Mouse (Mus musculus): ENCODE results near the gene Plpp4. TPM values are rescaled to one million over a fixed set of nuclear protein-coding genes. Genes with fewer than 3 reads are reported as not detected.
A peak's percentile ranks its signal among the peaks of the same experiment; 100 is the strongest.

Plpp4 gene
- polyA plus RNA-seq, 1 experiment from 2014 or later: 7.5 TPM

GRCm38 (mm10) chr7:129258331-129258730 lies 1.5 kb downstream of the Plpp4 start:
- Histone ChIP-seq H3K4me2 (peak overlapping the region; percentile 87), H3K4me1 (replicated peaks) (peaks cover 21% of the 10 kb centered on the region), H3K9ac (no peak overlapping the region), H3K9me3 (no peaks in the 10 kb centered on the region), H3K27me3 (peaks cover 42% of the 10 kb centered on the region), H3K36me3 (no peaks in the 10 kb centered on the region), H3K27ac (no peak overlapping the region), H3K4me3 (0 out of 2 replicates have a peak overlapping the region, but pooled peaks have one; percentile 50)
- 71% methylated on average over 7 of the region's 7 CpGs for WGBS
- no peak for ATAC-seq (ENCODE audit: low FRiP score)

DNA sequence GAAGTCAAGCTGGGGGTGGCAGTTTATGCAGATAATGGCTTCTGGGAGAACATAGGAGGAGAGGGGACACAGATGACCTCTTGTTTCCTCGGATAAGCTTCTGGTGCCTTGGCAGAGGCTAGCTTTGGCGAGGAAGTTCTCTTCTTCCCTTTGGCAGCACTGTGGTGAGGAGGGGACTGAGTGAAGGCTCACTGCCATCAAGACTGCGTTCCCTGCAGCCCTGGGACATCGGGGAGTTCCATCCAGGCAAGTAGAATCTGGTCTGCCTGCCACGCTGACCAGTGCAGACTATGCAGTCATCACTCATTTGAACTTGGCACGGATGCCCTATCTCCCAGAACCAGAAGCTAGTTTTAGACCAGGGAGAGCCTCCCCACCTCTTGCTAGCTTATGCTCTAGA lies 2.4 kb downstream of the Plpp4 start:
- WGBS: 78% methylated on average over 6 of the region's 6 CpGs
- H3K9me3 ChIP-seq: no peaks in the 10 kb centered on the region
- no peak for ATAC-seq (ENCODE audit: low FRiP score)
- H3K9ac ChIP-seq: no peak overlapping the region
- H3K27ac ChIP-seq: no peak overlapping the region
- no peaks in the 10 kb centered on the region for H3K36me3 ChIP-seq
- H3K4me1 ChIP-seq (replicated peaks): peaks cover 21% of the 10 kb centered on the region
- peaks cover 40% of the 10 kb centered on the region for H3K27me3 ChIP-seq
- H3K4me3 ChIP-seq: no peak overlapping the region
- H3K4me2 ChIP-seq: 0 out of 2 replicates have a peak overlapping the region, but pooled peaks have one; percentile 0

GRCm38 (mm10) chr7:129273867-129274266 lies 17.0 kb downstream of the Plpp4 start:
- 61% methylated on average over 4 of the region's 4 CpGs for WGBS
- H3K9me3 ChIP-seq: no peaks in the 10 kb centered on the region
- no peaks in the 10 kb centered on the region for H3K4me1 ChIP-seq (replicated peaks)
- H3K27me3 ChIP-seq: no peaks in the 10 kb centered on the region
- no peak overlapping the region for H3K27ac ChIP-seq
- no peak overlapping the region for H3K9ac ChIP-seq
- no peak overlapping the region for H3K4me3 ChIP-seq
- H3K36me3 ChIP-seq: no peaks in the 10 kb centered on the region
- no peak for ATAC-seq (ENCODE audit: low FRiP score)
- no peak overlapping the region for H3K4me2 ChIP-seq

DNA sequence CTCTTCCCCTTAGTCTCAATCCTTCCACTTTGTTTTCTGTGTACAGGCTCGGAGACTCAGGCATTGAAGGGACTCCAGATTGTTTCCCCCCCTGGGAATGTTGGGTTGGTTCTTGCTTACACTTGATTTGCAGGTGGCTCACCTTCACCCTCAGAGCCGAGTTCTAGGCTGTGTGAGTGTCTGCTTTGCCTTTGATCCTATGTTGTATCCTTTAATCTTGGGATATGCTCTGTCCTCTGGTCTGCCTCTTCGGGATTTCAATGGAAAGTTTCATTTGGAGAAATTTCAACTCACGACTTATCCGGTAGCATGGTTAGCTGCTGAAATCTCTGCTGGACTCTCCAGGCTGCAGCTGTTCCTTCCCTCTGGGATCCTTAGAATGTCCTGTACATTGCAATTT lies 17.9 kb downstream of the Plpp4 start:
- Histone ChIP-seq H3K36me3 (no peaks in the 10 kb centered on the region), H3K4me3 (no peak overlapping the region), H3K9ac (no peak overlapping the region), H3K4me2 (no peak overlapping the region), H3K4me1 (replicated peaks) (no peaks in the 10 kb centered on the region), H3K27ac (no peak overlapping the region), H3K9me3 (no peaks in the 10 kb centered on the region), H3K27me3 (no peaks in the 10 kb centered on the region)
- 94% methylated on average over 5 of the region's 5 CpGs for WGBS
- no peak for ATAC-seq (ENCODE audit: low FRiP score)

- H3K4me2 ChIP-seq: no peak overlapping the region
- H3K27me3 ChIP-seq: no peaks in the 10 kb centered on the region
- no peak overlapping the region for H3K9ac ChIP-seq
- no peaks in the 10 kb centered on the region for H3K36me3 ChIP-seq
- no peaks in the 10 kb centered on the region for H3K9me3 ChIP-seq
- ATAC-seq (ENCODE audit: low FRiP score): no peak
- WGBS: 69% methylated on average over 5 of the region's 5 CpGs
- no peaks in the 10 kb centered on the region for H3K4me1 ChIP-seq (replicated peaks)
- no peak overlapping the region for H3K4me3 ChIP-seq
- no peak overlapping the region for H3K27ac ChIP-seq
Measured at GRCm38 (mm10) chr7:129277751-129278150, 20.9 kb downstream of the Plpp4 start.

GRCm38 (mm10) chr7:129278801-129279200 lies 22.0 kb downstream of the Plpp4 start:
- H3K4me1 ChIP-seq (replicated peaks): no peaks in the 10 kb centered on the region
- no peak overlapping the region for H3K27ac ChIP-seq
- no peak for ATAC-seq (ENCODE audit: low FRiP score)
- H3K4me3 ChIP-seq: no peak overlapping the region
- H3K9ac ChIP-seq: no peak overlapping the region
- 91% methylated on average over 4 of the region's 4 CpGs for WGBS
- no peaks in the 10 kb centered on the region for H3K9me3 ChIP-seq
- no peak overlapping the region for H3K4me2 ChIP-seq
- H3K36me3 ChIP-seq: no peaks in the 10 kb centered on the region
- no peaks in the 10 kb centered on the region for H3K27me3 ChIP-seq

DNA sequence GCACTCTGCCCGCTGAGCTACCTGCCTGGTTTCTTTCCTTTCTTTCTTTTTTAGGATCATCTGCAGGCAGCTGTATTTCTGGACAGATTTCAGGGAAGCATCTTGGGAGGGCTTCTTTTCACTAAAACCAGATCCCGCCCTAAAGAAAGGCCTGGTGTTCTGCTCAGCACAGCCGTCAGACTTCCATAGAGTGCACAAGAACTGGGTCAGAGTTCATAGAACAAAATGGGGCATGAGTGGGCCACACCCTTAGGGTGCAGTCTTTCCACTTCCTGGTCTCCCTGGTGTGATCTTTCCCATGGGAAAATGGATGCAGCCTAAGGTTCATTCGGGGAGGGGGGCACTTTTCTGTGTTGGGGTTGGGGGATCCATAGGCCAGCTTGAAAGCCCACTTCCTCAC lies 22.4 kb downstream of the Plpp4 start:
- Histone ChIP-seq H3K4me2 (no peak overlapping the region), H3K27me3 (no peaks in the 10 kb centered on the region), H3K4me3 (no peak overlapping the region), H3K36me3 (no peaks in the 10 kb centered on the region), H3K9me3 (no peaks in the 10 kb centered on the region), H3K4me1 (replicated peaks) (no peaks in the 10 kb centered on the region), H3K27ac (no peak overlapping the region), H3K9ac (no peak overlapping the region)
- ATAC-seq (ENCODE audit: low FRiP score): no peak
- 68% methylated on average over 4 of the region's 4 CpGs for WGBS

GRCm38 (mm10) chr7:129281966-129282365 lies 25.1 kb downstream of the Plpp4 start:
- Histone ChIP-seq H3K4me3 (no peak overlapping the region), H3K4me2 (no peak overlapping the region), H3K9me3 (no peaks in the 10 kb centered on the region), H3K36me3 (no peaks in the 10 kb centered on the region), H3K4me1 (replicated peaks) (no peaks in the 10 kb centered on the region), H3K27ac (no peak overlapping the region), H3K9ac (no peak overlapping the region), H3K27me3 (no peaks in the 10 kb centered on the region)
- ATAC-seq (ENCODE audit: low FRiP score): no peak
- 94% methylated on average over 4 of the region's 4 CpGs for WGBS

DNA sequence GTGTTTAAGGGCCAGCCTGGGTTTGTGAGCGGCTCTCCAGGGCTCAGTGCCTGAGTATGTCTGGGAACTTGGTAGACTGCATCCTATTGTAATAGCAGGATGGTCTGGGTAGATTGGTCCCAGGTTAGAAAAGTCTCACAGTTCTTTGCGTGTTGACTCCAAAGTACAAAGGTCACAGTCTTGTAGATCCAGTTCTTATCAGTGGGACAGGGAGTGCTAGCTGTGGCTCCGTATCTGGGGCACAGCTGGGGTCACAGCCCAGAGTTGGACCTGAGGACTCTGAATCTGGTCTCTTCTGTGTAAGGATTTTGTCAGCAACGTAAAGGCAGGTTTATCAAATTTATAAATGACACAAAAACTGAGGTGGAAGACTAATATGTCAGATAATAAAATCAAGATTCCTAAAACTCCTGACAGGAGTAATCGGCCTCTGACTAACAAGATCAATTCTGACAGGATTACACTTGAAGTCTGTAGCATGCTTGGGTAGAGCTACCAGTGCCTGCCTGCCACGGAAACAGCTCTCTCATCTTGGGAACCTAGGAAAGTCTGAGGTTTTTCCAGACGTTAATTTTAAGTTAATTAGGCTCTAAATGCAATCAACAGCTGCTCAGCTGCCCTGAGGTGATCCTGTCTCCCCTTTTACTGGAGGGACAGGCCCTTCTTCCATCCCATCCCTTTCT lies 28.5 kb downstream of the Plpp4 start:
- Histone ChIP-seq H3K4me1 (replicated peaks) (no peaks in the 10 kb centered on the region), H3K4me3 (no peak overlapping the region), H3K27ac (no peak overlapping the region), H3K9me3 (no peaks in the 10 kb centered on the region), H3K27me3 (no peaks in the 10 kb centered on the region), H3K4me2 (no peak overlapping the region), H3K36me3 (no peaks in the 10 kb centered on the region), H3K9ac (no peak overlapping the region)
- WGBS: 69% methylated on average over 7 of the region's 7 CpGs
- no peak for ATAC-seq (ENCODE audit: low FRiP score)

GRCm38 (mm10) chr7:129293211-129293610 lies 36.4 kb downstream of the Plpp4 start:
- WGBS: 89% methylated on average over 1 of the region's 1 CpGs

GRCm38 (mm10) chr7:129301622-129302021 lies 44.8 kb downstream of the Plpp4 start:
- no peak for ATAC-seq (ENCODE audit: low FRiP score)
- Histone ChIP-seq H3K27ac (no peak overlapping the region), H3K9ac (no peak overlapping the region), H3K4me1 (replicated peaks) (no peaks in the 10 kb centered on the region), H3K9me3 (no peaks in the 10 kb centered on the region), H3K4me3 (no peak overlapping the region), H3K36me3 (no peaks in the 10 kb centered on the region), H3K4me2 (no peak overlapping the region), H3K27me3 (no peaks in the 10 kb centered on the region)
- WGBS: 95% methylated on average over 5 of the region's 5 CpGs

More at GRCm38 (mm10) chr7:129293211-129293610, 36.4 kb downstream of the Plpp4 start:
- no peak for ATAC-seq (ENCODE audit: low FRiP score)
- H3K9me3 ChIP-seq: no peaks in the 10 kb centered on the region
- H3K4me1 ChIP-seq (replicated peaks): 0 out of 2 replicates have a peak, but pooled peaks cover 4% of the 10 kb centered on the region
- H3K4me2 ChIP-seq: no peak overlapping the region
- 0 out of 2 replicates have a peak, but pooled peaks cover 2% of the 10 kb centered on the region for H3K27me3 ChIP-seq
- no peak overlapping the region for H3K27ac ChIP-seq
- no peak overlapping the region for H3K9ac ChIP-seq
- no peak overlapping the region for H3K4me3 ChIP-seq
- H3K36me3 ChIP-seq: no peaks in the 10 kb centered on the region

DNA sequence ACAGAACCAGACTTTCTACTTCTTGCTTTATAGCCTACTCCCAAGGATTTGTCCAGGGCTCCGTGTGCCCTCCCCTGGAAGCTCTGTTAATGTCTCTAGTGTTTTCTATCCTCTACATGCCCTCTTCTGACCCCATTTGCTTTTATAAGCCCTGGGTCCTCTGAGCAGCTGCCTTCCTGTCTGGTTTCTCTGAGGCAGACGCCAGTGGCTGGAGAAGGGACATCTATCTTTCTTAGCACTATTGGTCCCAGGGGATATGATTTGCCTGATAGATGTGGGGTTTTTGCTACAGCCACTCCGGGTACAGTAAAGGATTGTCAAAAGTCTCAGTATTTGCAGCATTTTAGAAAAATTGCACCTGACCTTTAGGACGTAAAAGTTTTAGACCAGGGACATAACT lies 46.5 kb downstream of the Plpp4 start:
- H3K27ac ChIP-seq: no peak overlapping the region
- no peaks in the 10 kb centered on the region for H3K36me3 ChIP-seq
- no peak for ATAC-seq (ENCODE audit: low FRiP score)
- no peak overlapping the region for H3K4me3 ChIP-seq
- H3K9ac ChIP-seq: no peak overlapping the region
- peaks cover 8% of the 10 kb centered on the region; the same call in 1 of the 2 replicates for H3K4me1 ChIP-seq (replicated peaks)
- no peak overlapping the region for H3K4me2 ChIP-seq
- 63% methylated on average over 4 of the region's 4 CpGs for WGBS
- H3K9me3 ChIP-seq: no peaks in the 10 kb centered on the region
- no peaks in the 10 kb centered on the region for H3K27me3 ChIP-seq

Data from hindbrain, embryonic 13.5 days (tissue).